Mouse (Mus musculus) brain, adult 2 months (tissue): ENCODE measurements at regions not wholly inside any gene's neighbourhood (a gene's known extent, or its start where the extent isn't known, plus 50 kb on each side); places are given as distances from the start of the nearest gene placed in this dataset.
A peak's percentile ranks its signal among the peaks of the same experiment; 100 is the strongest.

Source experiments
- DNase-seq: peaks from one replicate; pipeline ENCODE4 v3.0.0; 2011; ENCODE audit warnings: low read depth, low spot score

DNA sequence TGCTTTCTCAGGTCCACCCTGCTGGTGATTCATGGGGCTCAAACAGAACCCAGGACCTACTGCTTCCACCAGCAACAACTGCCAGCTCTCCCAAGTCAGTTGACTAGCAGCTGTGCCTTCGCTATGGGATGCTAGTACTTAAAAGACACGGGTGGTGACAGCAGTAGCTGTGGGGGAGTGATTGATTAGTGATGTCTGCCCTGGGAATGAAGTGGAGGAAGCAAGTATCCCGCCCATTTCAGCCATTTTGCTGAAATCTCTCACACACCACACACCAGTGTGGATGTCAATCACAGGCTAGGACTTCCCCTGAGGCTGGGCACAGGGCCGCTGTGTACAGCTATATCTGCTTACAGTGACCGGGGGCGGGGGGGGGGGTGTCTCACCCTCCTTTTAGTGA lies 153.2 kb downstream of the Matn1 start:
- DNase-seq, result no peak

DNA sequence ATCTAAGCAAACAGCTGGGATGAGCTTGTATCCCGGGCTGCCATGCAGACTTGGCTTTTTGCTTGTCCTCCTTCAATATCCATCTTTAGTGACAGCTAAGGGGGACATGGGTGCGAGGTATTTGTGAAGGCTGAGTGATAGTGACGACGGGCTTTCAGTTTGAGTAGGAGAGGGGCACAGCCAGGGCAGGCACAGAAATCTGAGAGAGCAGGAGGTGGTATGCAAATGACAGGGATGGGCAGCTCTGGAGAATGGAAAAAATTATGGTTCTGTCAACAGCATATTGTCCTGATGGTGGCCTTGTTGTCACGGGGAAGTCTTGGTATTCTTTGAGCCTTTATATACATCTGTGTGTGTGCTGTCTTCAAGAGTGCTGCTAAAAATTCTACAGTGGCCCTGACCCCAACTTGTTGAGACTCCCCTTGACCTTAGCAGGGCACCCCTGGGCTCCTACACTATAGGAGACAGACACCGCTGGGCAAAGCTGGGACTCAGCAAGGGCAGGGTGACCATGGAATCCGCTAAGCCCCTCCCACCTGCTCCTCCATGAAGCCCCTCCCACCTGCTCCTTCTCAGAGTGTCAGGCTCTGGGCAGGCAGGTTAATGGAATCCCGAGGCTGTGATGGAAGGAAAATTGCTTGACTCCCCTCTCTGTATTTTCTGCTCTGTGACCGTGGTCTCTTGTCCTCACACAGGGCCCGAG lies 156.1 kb downstream of the Matn1 start:
- DNase-seq, result no peak

GRCm38 (mm10) chr4:131100796-131101156 lies 156.6 kb downstream of the Matn1 start:
- no peak for DNase-seq

DNA sequence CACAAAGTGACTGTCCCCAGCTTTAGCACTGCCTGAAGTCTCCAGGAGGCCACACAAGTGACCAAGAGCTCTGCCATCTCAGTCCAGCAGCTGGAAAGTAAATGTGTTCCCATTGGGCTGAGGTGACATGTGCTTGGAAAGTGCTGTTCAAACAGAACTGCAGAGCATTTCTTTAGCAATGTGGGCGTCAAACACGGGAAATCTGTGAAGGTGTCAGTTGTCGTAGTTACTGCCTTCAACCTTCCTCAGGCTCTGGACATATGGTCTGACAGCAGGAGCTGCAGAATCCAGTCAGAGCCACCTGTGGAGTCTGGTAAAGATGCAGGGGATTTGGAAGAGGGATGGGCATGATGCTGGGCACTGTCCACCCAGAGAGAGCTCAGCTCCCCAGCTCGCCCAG lies 158.0 kb downstream of the Matn1 start:
- DNase-seq, result peak; percentile 60

DNA sequence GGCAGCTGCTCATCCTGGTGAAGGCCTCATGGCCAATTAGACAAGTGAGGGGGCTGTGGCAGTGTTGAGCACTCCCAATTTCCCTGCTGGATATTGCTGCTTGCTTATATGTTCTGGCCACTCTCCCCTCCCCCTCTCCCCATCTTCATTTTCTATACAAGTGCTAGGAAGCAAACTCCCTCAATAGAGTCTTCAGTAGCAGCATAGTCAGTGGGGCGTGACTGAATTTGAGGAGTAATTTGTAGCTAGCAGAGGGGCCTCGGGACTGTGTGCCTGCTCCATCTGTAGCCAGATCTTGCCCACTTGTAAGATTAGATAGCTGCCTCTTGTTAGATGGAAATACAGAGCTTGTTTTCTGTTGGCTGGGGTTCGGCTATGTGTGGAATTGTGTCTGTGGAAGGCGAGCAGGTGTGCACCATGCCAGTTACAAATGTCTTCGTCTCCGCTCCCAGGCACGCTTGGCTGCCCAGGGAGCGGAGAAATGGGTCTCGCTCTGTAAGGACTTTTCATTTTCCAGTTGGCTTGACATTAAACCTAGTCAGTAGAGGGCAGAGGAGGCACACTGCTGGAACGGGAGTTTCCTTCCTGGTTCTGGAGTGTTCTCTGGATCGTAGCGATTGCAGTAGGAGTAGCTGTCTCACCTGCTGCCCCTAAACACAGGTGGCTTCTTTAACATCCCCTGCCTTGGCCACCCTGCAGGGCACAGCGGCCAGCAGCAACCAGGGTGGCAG lies 163.1 kb downstream of the Matn1 start:
- peak; percentile 81 for DNase-seq

GRCm38 (mm10) chr4:131112536-131112935 lies 168.4 kb downstream of the Matn1 start:
- no peak for DNase-seq

- DNase-seq, result no peak
These were observed 169.6 kb downstream of the Matn1 start for GRCm38 (mm10) chr4:131113727-131114303.

DNA sequence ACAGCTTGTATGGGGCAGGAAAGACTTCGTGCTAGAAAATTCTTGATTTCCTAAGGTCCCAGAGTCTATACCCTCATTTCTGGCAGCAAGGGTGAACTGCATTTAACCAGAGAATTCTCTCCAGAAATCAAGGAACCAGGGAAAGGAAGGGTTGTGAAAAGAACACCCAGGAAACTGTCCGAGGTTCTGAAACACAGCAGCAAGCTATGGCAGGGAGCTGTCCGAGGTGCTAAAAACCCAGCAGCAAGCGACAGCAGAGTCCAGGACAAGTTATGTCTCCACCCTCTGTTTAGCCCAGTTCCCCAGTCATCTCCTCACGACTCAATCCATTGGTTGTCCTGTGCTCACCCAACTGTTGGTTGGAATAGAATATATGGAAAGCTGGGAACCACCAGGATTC lies 171.1 kb downstream of the Matn1 start:
- DNase-seq, result peak; percentile 21

DNA sequence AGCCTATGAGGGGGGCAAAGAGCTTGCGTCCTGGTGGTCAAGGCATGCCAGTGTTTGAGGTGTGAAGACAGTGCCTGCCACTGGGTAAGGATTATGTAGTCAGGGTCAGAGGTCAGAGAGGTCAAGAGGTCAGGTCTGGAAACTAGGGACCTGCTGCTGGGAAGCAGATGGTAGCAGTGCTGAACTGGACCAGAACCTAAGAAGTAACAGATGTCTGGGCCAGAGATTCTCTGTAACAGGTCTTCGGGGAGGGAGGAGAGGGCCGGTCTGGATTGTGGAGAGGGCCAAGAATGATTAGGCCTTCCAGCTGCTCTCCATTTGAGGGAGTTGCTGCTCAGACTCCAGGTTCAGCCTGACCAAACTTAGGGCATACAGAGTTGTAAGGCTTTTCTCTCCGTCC lies 174.4 kb downstream of the Matn1 start:
- peak; percentile 70 for DNase-seq

DNA sequence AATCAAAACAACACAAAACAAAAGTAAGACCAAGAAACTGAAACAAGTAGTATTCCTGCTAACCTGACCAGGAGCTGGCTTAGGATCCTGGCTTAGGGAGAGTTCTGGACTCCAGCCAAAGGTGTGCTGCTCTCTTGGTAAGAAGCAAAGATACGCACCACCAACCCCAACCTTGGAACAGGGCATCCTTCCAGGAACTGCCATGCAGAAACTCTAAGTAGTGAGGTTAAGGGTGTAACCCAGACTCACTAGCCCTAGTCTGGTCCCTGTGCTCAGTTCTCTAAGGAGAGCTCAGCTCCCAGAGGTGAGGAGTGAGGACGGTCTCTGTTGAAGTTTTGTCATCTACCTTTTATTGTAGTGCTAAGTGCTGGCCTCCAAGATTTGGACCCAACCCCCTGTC lies 175.4 kb downstream of the Matn1 start:
- peak; percentile 79 for DNase-seq

- peak; percentile 97 for DNase-seq
These were observed 176.5 kb downstream of the Matn1 start for GRCm38 (mm10) chr4:131120680-131121079.

- DNase-seq, result no peak
These were observed 181.8 kb downstream of the Matn1 start for GRCm38 (mm10) chr4:131125975-131126374.

- DNase-seq, result no peak
These were observed 182.7 kb downstream of the Matn1 start for GRCm38 (mm10) chr4:131126901-131127300.

DNA sequence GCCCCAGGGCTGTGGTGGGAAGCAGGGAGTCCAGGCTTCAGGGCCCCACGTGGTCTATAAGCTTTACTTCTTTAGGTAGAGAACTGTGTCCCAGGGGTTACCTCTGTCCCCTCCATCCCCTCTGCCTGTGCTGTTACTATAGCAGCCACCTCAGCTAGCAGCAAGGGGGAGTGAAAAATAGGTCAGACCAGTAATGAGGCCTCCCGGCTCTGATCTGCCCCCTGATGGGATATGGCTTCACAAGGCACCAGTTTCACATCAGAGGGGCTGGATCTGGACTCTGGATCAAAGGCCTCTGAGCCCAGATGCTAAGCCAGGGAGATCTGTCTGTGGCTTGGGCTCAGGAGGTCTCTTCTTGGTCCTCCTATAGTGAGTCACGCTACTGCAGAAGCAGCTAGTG lies 184.5 kb downstream of the Matn1 start:
- DNase-seq, result peak; percentile 43

DNA sequence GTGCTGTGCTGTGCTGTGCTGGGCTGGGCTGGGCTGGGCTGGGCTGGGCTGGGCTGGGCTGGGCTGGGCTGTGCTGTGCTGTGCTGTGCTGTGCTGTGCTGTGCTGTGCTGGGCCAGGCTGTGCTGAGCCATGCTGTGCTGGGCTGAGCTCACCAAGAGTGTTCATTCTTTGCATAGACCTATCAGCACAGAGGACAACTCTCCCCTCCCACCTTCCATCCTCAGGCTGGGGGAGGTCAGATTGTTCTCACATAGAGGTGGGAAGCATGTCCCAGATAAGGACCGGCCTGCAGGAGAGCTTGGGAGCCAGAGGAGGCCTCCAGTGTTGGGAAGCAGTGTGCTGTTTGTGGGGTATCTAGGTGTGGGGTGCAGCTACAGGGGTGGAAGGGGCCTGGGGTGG lies 188.0 kb downstream of the Matn1 start:
- peak; percentile 30 for DNase-seq

GRCm38 (mm10) chr4:131132781-131133180 lies 188.6 kb downstream of the Matn1 start:
- DNase-seq, result peak; percentile 75

- DNase-seq, result no peak
These were observed 191.7 kb downstream of the Matn1 start for GRCm38 (mm10) chr4:131135841-131136240.

DNA sequence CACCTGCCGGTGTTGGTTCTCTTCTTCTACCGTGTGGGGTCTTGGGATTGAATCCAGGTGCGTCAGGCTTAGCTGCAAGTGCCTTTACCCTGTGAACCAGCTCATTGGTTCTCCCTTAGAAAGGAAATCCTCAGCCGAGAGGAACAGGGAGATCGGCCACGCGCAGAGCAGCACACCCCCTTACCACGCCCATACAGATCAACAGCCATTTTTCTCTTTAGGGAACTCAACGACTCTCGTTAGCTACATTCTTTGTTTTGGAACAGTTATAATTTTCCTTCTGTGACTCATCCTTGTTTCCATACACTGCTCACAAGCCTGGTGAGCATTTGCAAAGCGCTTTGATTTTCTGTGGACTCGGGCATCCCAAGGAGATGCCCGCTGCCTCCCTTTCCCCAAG lies 194.7 kb downstream of the Matn1 start:
- DNase-seq, result peak; percentile 60

- no peak for DNase-seq
These were observed 197.8 kb downstream of the Matn1 start for GRCm38 (mm10) chr4:131141890-131142465.

DNA sequence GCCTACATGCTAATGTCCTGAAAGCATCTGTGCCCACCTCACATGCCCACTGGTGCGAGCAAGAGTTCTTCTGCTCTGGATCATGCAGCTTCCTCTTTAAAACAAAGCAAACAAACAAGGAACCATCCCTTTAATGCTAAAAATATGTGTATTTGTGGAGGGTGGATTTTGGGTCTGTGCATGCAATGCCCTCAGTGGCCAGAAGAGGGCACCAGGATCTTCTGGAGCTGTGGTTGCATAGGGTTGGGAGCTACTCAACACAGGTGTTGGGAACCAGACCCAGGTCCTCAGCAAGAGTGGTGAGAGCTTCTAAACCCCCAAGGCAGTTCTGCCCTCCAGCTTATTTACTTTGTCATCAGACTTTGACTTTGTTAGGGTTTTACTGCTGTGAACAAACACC lies 201.3 kb downstream of the Matn1 start:
- DNase-seq, result no peak

GRCm38 (mm10) chr4:131148042-131148747 lies 204.0 kb downstream of the Matn1 start:
- DNase-seq, result peak; percentile 69

DNA sequence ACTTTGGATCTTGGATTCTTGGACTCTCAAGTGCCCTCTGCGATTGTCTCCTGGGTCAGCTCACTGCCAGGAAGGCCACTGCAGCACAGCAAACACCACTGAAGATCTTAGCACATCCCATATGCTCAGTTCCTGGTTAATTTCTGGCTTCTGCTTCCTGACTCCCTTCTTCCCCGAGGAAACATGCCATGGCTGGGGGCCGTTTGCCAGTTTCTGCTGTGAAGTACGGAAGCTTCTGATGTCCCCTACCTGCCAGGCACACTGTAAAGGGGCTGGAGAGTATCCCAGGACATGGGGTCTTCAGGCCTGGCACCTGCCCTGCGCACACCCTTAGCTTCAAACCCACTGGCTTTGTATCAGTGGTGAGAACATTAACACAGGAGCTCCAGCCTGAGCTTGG lies 205.3 kb downstream of the Matn1 start:
- DNase-seq, result no peak
